Mouse (Mus musculus): ENCODE results near the gene Ywhag.

Ywhag gene

DNA sequence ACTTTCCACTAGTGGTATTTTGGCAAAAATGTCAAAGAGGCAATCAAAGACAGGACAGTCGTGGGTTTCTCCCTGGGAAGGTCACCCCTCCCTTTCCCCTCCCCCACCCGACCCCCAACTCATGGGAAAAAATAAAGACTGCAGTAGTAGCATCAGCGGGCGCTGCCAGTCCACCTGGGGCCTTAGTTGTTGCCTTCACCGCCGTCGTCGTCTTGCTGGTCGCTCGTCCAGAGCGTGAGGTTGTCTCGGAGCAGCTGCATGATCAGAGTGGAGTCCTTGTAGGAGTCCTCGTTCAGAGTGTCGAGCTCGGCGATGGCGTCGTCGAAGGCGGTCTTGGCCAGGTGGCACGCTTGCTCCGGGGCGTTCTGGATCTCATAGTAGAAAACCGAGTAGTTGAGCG is 23.6 kb downstream of the Ywhag start:
- no peak for DNase-seq

DNA sequence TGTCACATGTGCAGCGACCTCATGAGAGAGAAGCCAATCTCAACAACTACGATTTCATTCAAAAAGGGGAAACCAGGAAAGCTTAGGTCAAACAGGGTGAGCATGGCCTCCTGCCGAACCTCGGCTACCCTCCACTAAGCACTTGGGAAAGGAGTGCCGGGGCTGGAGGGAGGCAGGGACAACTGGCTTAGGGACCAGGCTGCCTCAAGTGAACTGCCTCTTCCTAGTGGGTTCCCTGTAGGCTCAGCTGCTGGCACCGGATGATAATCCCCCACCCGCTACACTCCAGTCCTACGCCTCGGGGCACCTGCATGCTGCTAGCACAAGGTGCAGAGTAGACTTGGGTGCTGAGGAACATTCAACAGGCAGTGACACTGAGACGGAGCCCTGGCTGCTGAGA is 24.8 kb downstream of the Ywhag start:
- DNase-seq = no peak

DNA sequence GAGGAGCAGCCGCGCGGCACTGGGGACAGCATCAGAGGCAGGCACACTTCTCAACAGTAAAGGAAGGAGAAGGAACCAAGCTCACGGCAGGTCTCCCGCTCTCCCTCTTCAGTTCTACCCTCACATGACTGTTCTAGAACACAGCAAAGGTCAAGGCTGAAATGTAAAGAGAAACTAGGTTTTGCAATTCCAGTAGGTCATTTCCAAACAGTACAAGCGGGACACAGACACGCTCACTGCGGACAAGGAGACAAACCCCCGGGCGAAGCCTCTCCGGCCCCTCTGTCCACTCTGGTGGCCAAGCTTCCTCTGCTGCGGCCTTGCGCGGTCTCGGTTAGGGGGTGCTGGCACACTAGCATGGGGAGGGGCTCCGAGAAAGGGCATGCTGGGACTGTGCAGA is 25.4 kb downstream of the Ywhag start:
- DNase-seq = no peak

DNA sequence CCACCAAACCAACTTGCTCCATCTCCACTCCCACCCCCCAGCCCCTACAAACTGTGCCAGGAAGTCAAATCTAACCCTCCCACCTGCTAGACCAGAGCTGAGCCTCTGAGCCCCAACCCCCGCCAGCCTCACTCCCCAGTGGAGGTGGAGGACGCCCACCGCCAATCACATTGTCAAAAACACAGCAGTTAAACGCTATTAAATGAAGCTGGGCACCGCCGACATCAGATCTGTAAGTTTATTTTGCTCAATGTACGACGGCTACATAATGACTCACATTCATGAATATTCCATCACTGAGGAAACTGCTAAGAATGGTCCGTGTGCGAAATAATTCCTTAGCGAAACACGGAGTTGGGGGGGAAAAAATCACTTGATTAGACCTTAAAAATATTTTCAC is 26.2 kb downstream of the Ywhag start:
- no peak for DNase-seq

DNA sequence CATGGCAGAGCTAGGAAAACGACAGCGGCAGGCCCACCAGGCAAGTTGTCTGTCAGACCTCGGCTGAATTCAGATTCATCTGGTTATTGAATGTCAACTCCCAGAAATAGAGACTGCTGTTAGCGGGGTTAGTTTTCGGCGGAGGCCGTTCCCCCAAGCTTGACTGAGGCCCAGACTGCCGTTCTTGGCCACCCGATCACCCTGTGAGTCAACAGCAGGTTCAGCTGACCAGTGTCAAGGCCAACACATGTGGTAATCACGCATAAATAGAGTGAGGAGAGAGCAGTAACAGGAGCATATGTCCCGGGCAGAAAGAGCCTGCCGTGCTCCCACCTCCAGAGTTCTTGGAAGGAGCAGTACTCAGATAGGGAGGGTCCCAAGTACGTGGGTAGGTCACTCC is 27.2 kb downstream of the Ywhag start:
- DNase-seq = no peak

DNA sequence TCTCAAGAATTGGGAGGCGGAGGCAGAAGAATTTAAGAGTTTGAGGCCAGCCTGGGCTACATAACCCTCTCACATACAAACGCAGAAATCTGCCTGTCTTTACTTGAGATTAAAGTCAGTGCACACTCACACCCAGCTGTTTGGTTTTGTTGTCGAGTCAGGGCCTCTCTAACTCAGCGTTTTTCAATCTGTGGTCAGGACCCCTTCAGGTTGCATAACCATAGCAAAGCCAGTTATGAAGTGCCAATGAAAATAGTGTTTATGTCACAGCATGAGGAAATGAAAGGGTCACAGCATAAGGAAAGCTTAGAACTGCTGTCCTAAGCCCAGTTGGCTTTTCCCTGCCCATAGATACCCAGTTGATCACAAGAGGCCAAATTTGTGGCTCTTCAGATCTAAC is 27.6 kb downstream of the Ywhag start:
- no peak for DNase-seq

DNA sequence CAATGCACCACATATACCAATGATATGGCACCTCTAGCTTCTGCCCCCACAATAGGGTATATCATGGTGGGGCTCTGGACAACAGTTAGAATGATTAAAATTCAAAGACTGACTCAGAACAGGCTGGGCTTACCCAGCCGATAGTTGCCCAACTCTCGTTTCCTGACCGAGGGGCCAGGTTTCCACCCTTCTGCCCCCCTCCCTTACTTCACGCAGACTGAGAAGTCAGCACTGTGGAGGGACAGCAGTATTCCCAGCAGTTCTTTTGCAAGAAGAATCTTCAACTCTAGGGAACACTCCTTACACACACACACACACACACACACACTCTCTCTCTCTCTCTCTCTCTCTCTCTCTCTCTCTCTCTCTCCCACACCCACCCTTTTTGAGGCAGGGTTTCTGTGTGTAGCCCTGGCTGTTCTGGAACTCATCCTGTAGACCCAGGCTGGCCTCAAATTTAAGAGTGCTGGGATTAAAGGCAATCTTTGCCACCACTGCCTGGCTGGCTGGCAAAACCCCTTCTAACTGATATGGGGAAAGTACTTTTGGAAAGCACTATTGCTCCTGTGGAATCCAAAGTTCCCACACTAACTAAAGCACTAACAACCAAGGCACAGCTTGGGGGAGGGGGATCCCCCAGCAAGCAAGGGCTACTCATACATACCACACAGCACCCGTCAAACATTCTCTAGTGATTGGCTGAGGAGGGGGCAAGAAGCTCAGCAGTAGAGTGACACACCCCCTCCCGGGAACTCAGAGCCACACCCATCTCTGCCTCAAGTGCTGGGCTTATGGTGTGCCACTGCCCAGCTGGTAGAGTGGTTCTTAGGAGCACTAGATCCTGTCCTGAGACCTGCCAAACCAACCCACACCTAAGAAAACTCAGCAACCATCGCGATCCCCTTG is 28.8 kb downstream of the Ywhag start:
- no peak for DNase-seq

DNA sequence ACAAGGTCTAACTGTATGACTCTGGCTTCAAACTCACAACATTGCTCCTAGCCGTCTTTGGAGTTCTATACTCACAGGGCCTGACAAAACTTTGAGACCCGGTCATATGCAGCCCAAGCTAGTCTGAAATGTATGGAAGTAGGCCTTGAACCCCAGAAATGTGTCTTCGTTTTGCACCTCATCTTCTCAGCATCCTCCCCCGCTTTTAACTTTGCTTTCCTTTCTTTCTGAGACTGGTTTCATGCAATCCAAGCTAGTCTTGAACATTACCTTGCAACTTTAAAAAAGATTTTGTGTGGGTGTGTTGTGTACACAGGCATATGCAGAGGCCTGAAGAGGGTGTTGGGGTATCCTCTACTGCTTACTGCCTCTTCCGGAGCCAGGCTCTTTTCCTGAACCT is 30.2 kb downstream of the Ywhag start:
- no peak for DNase-seq

DNA sequence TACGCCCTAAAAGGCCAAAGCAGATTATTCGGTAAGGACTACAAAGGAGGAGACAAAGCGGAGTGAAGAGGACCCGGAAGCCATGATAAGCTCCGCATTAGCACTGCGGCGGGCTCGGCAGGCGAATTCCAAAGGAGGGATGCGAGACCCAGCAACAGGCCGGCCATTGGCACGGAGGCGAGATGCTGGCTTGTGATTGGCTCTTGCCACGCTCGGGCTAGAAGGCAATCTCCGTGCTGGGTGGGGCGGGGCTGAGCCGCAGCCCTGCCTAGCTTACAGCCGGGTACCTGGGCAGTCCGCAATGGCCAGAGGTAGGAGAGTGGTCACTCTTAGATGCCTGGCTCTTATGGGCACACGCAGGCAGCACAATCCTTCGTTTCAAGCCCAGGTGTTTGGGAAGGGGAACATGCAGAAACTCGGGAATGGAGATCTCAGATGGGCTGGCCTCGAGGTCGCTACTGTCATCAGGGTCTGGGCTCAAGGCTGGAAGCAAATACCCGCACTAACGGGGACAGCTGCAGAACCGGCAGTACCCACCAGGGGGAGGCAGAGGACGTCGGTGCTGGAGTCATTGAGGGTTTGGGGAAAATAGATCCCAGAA is 30.8 kb downstream of the Ywhag start:
- DNase-seq = peak; percentile 97

DNA sequence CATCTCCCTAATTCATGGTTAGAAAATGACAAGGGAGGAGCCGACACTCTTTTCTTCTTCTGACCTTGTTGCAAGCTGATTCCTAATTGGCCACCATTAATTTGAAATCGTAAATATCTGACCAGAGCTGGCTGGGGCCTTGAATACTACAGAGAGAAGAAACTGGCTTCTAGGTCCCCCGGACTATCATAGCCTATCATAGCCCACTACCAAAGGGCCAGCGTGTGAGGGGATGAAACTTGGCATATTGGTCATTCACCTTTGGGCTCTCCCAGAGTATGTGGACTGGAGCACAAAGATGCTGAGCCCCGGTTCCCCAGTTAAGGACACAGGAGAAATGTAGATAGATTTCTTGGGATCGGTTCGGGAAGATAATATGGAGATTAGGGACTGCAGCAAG is 31.4 kb downstream of the Ywhag start:
- DNase-seq = no peak

DNA sequence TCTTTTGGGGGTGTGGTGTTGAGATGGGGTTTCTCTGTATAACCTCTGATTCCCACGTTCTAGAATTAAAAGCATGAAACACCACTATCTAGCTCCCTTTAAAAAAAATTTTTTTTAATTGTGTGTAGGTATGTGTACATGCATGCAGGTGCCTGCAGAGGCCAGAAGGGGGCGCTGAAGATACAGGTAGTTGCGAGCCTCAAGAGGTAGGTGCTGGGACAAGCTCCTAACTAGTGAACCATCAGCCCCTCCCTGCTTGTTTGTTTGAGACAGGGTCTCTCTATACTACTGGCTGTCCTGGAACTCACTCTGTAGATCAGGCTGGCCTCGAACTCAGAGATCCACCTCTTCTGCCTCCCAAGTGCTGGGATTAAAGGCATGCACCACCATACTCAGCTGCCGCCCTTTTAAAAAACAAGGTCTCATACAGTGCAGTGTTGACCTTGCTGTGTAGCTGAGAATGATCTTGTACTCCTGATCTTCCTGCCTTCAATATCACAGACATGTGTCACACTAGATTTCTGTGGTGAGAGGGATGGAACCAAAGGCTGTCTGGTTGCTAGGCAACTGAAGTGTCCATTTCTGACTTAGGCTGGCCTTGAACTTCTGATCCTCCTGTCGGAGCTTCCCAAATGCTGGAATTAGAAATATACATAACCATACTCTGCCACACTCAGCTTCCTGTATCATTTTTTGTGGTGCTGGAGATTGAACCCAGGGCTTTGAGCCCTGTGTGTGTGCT is 32.9 kb downstream of the Ywhag start:
- no peak for DNase-seq

DNA sequence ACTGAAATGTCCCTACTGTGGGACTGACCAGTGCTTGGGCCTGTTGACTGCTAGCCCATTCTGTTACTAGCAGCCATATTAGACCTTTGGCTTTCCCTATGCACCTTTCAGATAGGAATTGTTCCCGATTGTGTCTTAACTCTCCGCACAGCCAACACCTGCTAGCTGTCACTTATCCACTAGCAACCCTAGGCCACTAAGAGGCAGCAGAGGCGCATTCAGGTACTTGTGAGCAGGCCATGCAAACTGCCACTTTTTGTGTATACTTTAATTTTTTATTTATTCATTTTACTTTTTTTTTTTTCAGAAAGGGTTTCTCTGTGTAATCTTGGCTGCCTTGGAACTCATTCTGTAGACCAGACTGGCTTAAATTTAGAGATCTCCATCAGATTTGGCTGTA is 33.7 kb downstream of the Ywhag start:
- DNase-seq = no peak

DNA sequence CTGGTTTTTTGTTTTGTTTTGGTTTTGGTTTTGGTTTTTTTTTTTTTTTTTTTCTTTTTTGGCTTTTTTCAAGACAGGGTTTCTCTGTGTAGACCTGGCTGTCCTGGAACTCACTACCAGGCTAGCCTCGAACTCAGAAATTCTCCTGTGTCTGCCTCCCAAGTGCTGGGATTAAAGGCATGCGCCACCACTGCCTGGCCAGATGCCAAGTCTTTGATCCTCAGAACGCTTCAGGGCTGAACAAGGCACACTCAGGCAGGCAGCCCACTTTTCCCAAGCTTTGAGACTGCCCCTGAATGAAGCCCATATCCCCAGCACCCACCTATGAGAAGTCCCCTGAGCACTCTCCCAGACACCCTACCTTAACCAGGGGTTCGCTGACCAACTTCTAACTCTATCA is 34.6 kb downstream of the Ywhag start:
- DNase-seq = no peak

DNA sequence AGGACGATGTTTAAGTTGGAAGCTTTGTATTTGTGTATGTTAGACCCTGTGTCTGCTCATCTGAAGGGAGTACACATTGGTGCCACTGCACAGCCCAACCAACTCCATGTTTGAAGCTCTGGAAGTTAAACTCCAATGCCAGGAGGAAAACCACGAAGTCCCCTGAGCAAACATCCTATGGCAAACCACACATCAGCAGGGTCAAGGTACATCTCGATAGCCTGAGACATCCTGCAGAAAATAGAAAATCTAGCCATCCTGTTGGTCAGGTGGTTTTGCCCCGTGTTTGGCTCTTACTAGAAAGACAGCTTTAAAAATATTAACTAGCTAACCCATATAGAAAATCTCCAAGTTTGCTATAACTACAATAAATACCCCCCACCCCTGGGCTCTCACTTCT is 35.4 kb downstream of the Ywhag start:
- DNase-seq = no peak

DNA sequence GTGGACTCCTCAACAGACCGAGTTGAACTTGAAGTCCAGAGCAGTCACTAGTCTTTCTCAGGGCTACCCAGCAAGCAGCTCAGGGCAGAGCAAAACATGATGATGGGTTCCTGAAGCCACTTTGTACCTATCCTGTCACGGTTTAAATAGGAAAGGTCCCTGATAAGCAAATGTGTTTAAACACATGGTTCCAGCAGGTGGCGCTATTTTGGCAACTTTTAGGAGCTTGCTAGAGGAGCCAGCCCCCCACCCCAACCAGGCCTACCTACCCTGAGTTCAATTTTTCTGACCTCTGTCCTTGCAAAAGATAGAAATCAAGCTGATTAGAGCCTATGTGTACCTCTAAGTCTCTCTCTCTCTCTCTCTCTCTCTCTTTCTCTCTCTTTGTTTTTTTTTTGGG is 36.4 kb downstream of the Ywhag start:
- no peak for DNase-seq

DNA sequence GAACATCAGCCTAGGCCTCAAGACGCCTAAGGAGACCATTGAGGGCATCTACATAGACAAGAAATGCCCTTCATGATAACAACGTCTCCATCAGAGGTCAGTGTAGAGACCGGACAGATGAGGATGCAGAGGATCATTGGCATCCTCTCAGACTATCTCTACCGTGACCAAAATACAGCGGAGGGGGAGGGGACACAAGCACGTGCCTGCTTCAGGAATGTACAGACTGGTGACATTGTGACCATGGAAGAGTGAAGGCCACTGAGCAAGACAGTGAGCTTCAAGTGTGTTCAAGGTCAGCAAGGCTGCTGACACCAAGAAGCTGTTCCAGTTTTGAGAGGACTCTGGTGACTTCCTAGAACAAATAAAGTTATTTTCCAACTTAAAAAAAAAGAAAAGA is 39.5 kb downstream of the Ywhag start:
- no peak for DNase-seq

DNA sequence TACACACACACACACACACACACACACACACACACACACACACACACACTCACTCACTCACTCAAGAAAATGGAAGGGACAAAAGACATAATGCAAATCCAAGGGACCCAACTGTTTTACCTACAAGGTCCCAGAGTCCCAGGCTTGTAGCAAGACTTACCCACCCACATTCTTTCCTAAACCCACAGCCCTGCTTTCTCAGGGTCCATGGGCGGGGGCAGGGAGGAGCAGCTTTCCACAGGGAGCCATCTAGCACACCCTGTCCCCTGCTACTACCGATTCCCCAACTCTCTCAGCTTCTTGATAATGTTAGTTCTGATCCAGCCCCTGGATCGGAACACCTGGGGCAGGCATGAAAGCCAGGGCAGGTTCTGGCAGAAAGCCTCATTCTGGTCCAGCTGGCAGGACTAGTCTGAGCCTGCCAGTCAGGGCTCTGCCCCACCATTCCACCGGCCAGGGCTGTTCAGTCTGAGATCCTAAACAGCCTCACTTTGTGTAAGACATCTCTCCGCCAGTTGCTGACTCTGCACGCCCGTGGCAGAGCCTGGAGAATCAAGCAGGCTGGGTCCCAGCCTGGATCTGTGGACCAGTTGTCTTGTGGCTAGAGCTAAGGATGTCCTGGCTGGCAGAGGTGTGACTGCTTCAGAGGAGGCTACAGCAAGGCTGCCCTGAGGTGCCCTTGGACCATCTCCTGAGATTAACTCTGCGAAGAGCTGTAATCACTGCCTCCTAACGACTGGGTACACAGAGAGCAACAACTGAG is 41.6 kb downstream of the Ywhag start:
- DNase-seq = no peak

DNA sequence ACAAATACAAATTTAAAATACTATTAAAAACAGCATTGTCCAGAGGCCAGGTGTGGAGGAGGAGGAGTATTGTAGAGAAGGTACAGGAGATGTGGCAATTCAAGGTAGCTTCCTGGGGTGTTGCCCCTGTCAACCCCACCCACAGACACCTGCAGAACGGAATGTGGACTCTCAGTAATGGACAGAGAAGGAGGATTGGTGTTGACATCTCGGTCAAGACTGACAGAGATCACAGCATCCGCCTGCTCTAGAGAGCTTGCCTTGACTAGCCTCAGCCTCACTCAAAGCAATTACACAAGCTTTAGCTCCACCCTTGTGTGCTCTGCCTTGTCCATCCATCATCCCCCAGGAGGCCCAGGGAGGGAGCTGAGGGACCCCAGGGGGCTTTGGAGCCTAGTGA is 43.5 kb downstream of the Ywhag start:
- DNase-seq = no peak

DNA sequence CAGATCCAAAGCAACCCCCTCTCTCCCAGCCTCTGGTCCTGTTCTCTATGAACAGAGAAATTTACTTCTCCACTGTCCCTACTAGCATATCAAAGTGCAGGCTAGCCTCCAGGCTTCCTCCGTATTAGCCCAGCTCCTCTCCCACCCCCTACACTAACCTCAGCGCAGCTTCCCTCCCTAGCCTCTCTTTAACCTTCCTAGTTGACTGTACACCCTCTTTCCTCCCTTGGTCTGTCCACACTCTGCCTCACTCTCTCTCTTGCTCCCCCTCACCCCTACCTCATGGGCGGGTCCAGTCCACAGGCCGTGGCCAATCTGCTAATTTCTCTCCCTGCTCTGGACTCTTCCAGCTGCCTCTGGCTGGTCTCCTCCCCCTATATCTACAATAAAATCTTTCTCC is 44.1 kb downstream of the Ywhag start:
- DNase-seq = no peak

DNA sequence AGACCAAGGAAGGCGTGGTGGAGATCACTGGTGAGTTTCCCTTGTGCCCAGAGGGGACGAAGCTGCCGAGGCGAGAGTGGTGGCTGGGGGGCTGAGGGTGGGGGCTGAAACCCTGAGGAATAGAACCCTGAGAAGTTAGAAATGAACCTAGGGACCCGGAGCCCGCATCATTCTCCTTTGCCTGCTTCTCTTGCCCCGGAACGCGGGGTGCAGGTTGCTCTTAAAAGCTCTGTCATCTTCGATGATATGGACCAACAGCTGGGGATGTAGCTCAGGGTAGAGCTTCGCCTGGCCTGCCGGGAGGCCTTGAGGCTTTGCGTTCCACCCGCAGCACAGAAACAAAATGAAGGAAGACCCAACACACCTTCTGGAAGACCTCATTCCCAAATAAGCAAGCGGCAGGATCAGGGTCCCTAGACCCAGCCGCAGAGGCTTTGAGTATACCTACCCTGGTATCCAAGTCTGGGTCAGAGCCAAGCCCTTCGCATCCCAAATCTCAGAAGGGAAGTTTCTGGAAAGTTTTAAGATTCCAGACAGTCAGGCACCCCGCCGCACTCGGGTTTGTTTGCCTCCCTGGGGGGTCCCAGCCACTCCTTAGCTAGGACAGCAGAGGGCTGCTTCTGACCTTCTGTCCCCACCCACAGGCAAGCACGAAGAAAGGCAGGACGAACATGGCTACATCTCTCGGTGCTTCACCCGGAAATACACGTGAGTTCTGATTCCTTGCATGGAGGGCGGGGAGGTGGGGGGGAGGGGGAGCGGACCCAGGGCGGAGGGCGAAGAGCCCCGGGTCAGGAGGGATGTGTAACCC is 45.8 kb downstream of the Ywhag start:
- no peak for DNase-seq

DNA sequence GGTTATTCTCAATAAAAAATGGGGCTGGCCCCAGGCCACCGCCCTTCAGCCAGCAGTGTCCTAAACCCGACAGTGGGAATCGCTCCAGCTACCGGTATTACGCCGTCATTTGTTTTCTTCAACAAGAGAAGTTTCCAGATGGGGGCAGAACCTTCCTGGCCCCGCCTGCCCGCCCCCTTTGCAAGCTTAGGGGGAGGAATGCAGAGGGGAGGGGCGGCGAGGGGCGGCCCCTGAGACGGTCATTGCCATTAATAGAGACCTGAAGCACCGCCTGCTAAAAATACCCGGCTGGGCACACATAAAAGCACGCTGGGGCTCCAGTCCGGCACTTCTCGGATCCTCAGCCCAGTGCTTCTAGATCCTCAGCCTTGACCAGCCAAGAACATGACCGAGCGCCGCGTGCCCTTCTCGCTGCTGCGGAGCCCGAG is 46.7 kb downstream of the Ywhag start, which contains the start of gene Hspb1:
TSS of gene Hspb1 (plus strand) at position 245 of the 428 bp plus-strand sequence.
- no peak for DNase-seq

DNA sequence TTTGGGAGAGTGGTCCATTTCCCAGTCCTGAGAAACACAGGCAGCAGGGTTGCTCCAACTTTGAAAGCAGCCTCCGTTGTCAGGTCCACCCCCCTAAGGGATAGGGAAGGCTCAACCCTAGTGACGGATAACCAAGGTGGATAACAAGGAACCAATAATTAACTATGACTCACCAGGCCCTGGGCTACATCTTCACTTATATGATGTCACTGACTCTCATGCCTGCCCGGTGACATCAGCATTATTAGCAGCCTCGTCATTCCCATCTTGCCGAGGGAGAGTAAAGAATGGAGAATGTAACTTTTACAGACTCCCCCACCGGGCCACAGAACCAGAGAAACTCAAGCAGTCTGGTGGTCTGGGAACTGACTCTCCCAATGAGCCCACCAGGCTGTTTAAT is 49.8 kb downstream of the Ywhag start:
- DNase-seq = no peak

All from cerebellum, adult 11 months (tissue).